Mouse (Mus musculus) CH12.LX (cell line): ENCODE data around the gene Fbxl17.

Source experiments
- GABPA ChIP-seq: IDR thresholded peaks from 2 replicates; pipeline ENCODE4 v1.6.1; 2012; ENCODE audit warnings: low read depth, low read length, improper control_type of control experiment, inconsistent platforms; ENCODE audit not compliant: insufficient replicate concordance
- NELFE ChIP-seq: IDR thresholded peaks from 2 replicates; pipeline ENCODE4 v1.6.1; 2011; ENCODE audit warnings: low read depth, low read length, improper control_type of control experiment
- SMC3 ChIP-seq: IDR thresholded peaks from 2 replicates; pipeline ENCODE4 v1.6.1; 2011; ENCODE audit warnings: low read depth, low read length, improper control_type of control experiment

GRCm38 (mm10) chr17:63235821-63236220, 264.0 kb downstream of the Fbxl17 start:
- peak; percentile 12; the same call in 1 of the 2 replicates for TF ChIP-seq SMC3
- TF ChIP-seq GABPA, result no peak
- TF ChIP-seq NELFE, result no peak
